Mouse (Mus musculus): Measurements from ENCODE around the gene Tob2. TPM values are rescaled to one million over a fixed set of nuclear protein-coding genes. Genes with fewer than 3 reads are reported as not detected.

Gene Tob2
- polyA plus RNA-seq, 2 experiments = 5.1 to 5.6 TPM

DNA sequence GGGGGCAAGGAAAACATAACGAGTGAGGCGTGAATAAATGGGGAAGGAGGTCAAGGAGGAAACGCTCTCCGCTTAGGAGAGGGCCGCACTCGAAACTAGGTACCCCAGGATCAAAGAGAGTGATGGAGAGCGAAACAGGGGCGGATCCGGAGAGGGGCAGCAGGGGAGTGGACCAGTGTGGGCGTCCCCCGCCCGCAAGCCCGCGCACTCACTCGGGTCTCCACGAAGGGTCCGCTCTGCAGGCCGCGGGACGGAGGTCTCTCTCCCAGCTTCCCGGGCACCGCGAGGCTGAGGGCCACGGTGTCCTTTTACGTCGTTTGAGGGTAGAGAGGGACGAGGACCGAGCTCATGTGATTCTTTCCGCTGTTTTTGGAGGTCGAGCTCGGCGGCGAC lies 876 bp downstream of the Tob2 start:
- H3K27ac ChIP-seq = peak overlapping the region; percentile 92
- peaks cover 12 to 15% of the 10 kb centered on the region in 2 experiments for H3K4me1 ChIP-seq (replicated peaks; ENCODE audit: control insufficient read depth in 2 of 2, insufficient read depth in 2 of 2, low read length in 1 of 2)
- peak overlapping the region; percentile 87 to 89 for H3K4me3 ChIP-seq (ENCODE audit: insufficient read depth in 1 of 2, low read depth in 2 of 2, low read length in 2 of 2)
- TF ChIP-seq CTCF (IDR thresholded peaks at IDR 0.05; ENCODE audit: low read depth) = no peak
- TF ChIP-seq EP300 (IDR thresholded peaks at IDR 0.05; ENCODE audit: low read depth) = no peak
- DNase-seq (ENCODE audit: low read depth in 3 of 3, low spot score in 3 of 3) (peak in 1 of 3 experiments; percentile 35), ATAC-seq (ENCODE audit: insufficient read depth) (peak; percentile 24)
- H3K9me3 ChIP-seq (ENCODE audit: control insufficient read depth, low read length) = no peaks in the 10 kb centered on the region
- H3K4me2 ChIP-seq (ENCODE audit: low read depth) = peak overlapping the region; percentile 71
- under 1% methylated on average over 32 of the region's 33 CpGs for WGBS (ENCODE audit: insufficient replicate concordance)
- peak overlapping the region; percentile 86 for H3K9ac ChIP-seq (replicated peaks)
- H3K27me3 ChIP-seq (ENCODE audit: control insufficient read depth, insufficient read depth, low read length) = no peaks in the 10 kb centered on the region
- peaks cover 5% of the 10 kb centered on the region; the same call in 1 of the 2 replicates for H3K36me3 ChIP-seq (replicated peaks; ENCODE audit: control insufficient read depth, insufficient read depth, low read depth)

DNA sequence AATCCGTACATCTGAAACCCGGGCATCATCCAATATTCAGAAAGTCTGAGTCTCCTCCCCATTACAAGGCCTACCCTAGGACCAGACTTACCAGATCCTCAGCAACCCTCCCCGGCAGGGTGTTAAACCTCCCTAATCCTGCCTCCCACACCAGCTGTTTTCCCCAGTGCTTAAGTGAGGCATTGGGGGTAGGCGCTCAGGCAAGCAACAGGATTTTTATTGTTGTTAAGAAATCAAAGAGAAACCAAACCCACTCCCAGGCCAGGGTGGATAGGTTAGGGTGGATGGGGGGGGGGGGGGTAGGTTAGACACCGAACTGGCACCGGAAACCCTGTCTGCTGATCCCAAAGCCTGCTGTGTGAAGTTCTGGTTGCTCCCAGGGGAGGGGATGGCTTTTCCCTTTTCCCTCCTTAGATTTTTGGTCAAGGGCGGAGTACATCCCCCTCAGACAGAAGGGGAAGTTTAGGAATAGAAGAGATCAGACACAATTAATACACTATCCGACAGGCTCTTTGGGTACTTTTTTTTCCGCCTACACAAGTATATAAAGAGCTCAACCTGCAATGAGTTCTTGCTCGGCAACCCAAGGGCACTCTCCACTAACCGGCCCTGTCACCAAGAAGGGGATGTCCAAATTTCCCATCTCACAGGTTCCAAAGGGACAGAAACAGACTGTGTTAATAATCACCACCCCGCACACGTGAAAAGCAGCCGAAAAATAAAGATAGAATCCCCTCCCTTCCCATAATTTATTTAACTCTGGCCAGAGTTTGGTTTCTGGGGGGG lies 1.5 kb downstream of the Tob2 start:
- H3K4me1 ChIP-seq (replicated peaks; ENCODE audit: control insufficient read depth in 2 of 2, insufficient read depth in 2 of 2, low read length in 1 of 2) = peaks cover 12 to 15% of the 10 kb centered on the region in 2 experiments

DNA sequence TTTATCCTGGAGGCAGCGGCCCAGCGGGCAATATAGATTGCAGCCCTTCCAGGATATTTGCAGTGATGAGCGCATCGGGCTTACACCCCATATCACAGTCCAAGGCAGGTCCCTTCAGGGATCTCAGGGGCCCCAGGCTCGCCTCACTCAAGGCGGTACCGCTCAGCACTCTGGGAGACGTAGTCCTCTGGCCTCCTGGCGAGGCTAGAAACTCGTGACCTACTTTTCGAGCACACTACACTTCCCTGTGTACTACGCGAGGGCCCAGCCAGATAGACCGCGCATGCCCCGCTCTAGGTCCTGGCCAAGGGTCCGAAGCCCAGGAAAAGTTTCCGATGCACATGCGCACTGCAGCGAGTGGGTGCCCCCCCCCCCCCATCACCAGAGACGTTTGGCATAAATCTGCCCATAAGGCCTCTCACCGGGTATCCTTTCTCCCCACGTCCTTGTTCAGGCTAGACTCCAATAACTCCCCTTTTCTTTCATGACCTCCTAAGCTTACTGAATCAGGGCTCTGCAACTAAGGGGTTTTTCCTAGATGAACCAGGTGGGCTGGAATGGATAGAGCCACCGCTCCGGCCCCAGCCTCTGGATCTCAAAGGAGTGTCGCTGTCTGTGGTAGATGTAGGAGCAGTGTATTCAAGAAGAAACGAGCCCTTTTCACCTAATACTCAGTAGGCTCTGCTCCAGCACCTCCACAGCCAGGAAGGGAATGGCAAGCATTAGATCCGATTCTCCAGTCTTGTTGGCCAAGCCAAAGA lies 2.4 kb downstream of the Tob2 start:
- peaks cover 8% of the 10 kb centered on the region for H3K36me3 ChIP-seq (replicated peaks; ENCODE audit: control insufficient read depth, insufficient read depth, low read depth)
- no peaks in the 10 kb centered on the region for H3K27me3 ChIP-seq (ENCODE audit: control insufficient read depth, insufficient read depth, low read length)
- peaks cover 12 to 15% of the 10 kb centered on the region in 2 experiments for H3K4me1 ChIP-seq (replicated peaks; ENCODE audit: control insufficient read depth in 2 of 2, insufficient read depth in 2 of 2, low read length in 1 of 2)
- peak overlapping the region; percentile 86 for H3K9ac ChIP-seq (replicated peaks)
- H3K4me2 ChIP-seq (ENCODE audit: low read depth) = peak overlapping the region; percentile 71
- H3K4me3 ChIP-seq (ENCODE audit: insufficient read depth in 1 of 2, low read depth in 2 of 2, low read length in 2 of 2) = peak overlapping the region; percentile 87 to 89
- no peaks in the 10 kb centered on the region for H3K9me3 ChIP-seq (ENCODE audit: control insufficient read depth, low read length)
- H3K27ac ChIP-seq = peak overlapping the region; percentile 92
- TF ChIP-seq CTCF (IDR thresholded peaks at IDR 0.05; ENCODE audit: low read depth) (no peak), EP300 (IDR thresholded peaks at IDR 0.05; ENCODE audit: low read depth) (no peak)
- DNase-seq (ENCODE audit: low read depth in 3 of 3, low spot score in 3 of 3) (peak; percentile 85 to 90 (median 87)), ATAC-seq (ENCODE audit: insufficient read depth) (peak; percentile 82)
- under 1% methylated on average over 28 of the region's 28 CpGs for WGBS (ENCODE audit: insufficient replicate concordance)

More for the DNA sequence above, 1.5 kb downstream of the Tob2 start:
- H3K4me2 ChIP-seq (ENCODE audit: low read depth) = peak overlapping the region; percentile 71
- DNase-seq (ENCODE audit: low read depth in 3 of 3, low spot score in 3 of 3) = no peak
- H3K27ac ChIP-seq = peak overlapping the region; percentile 92
- H3K4me3 ChIP-seq (ENCODE audit: insufficient read depth in 1 of 2, low read depth in 2 of 2, low read length in 2 of 2) = peak overlapping the region; percentile 87 to 89
- 1% methylated on average over 14 of the region's 14 CpGs for WGBS (ENCODE audit: insufficient replicate concordance)
- no peaks in the 10 kb centered on the region for H3K9me3 ChIP-seq (ENCODE audit: control insufficient read depth, low read length)
- TF ChIP-seq EP300 (IDR thresholded peaks at IDR 0.05; ENCODE audit: low read depth) (no peak), CTCF (IDR thresholded peaks at IDR 0.05; ENCODE audit: low read depth) (no peak)
- H3K36me3 ChIP-seq (replicated peaks; ENCODE audit: control insufficient read depth, insufficient read depth, low read depth) = peaks cover 5% of the 10 kb centered on the region; the same call in 1 of the 2 replicates
- H3K9ac ChIP-seq (replicated peaks) = peak overlapping the region; percentile 86
- no peak for ATAC-seq (ENCODE audit: insufficient read depth)
- no peaks in the 10 kb centered on the region for H3K27me3 ChIP-seq (ENCODE audit: control insufficient read depth, insufficient read depth, low read length)

DNA sequence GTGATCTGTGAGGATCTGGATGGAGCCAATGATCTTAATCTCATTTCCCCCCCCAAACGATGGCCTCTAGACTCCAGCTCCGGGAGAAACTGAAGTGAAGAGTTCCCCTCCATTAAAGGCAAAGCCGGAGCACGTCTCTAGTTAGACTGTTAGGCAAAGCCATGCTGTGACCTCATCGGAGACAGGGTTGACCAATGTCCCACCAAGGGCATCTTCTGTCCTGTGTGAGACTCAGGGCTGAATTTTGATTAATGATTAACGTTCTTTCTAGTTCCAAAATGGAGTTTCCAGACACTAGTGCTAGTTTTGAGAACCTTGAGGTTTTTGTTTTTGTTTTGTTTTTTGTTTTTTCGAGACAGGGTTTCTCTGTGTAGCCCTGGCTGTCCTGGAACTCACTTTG lies 5.5 kb downstream of the Tob2 start:
- peaks cover 31% of the 10 kb centered on the region for H3K36me3 ChIP-seq (replicated peaks; ENCODE audit: control insufficient read depth, insufficient read depth, low read depth)
- no peak for DNase-seq (ENCODE audit: low read depth in 3 of 3, low spot score in 3 of 3)
- H3K4me3 ChIP-seq (ENCODE audit: insufficient read depth in 1 of 2, low read depth in 2 of 2, low read length in 2 of 2) = no peak overlapping the region
- no peak overlapping the region for H3K9ac ChIP-seq (replicated peaks)
- TF ChIP-seq CTCF (IDR thresholded peaks at IDR 0.05; ENCODE audit: low read depth) (no peak), EP300 (IDR thresholded peaks at IDR 0.05; ENCODE audit: low read depth) (no peak)
- no peaks in the 10 kb centered on the region for H3K27me3 ChIP-seq (ENCODE audit: control insufficient read depth, insufficient read depth, low read length)
- peaks cover 5 to 9% of the 10 kb centered on the region in 2 experiments; a peak in 3 of 4 replicates for H3K4me1 ChIP-seq (replicated peaks; ENCODE audit: control insufficient read depth in 2 of 2, insufficient read depth in 2 of 2, low read length in 1 of 2)
- ATAC-seq (ENCODE audit: insufficient read depth) = no peak
- no peak overlapping the region for H3K4me2 ChIP-seq (ENCODE audit: low read depth)
- no peaks in the 10 kb centered on the region for H3K9me3 ChIP-seq (ENCODE audit: control insufficient read depth, low read length)
- 71% methylated on average over 7 of the region's 7 CpGs for WGBS (ENCODE audit: insufficient replicate concordance)
- no peak overlapping the region for H3K27ac ChIP-seq

Measured in liver, embryonic 14.5 days (tissue).